Mouse (Mus musculus): Measurements from ENCODE around the gene Gm16485.

Gm16485 gene

DNA sequence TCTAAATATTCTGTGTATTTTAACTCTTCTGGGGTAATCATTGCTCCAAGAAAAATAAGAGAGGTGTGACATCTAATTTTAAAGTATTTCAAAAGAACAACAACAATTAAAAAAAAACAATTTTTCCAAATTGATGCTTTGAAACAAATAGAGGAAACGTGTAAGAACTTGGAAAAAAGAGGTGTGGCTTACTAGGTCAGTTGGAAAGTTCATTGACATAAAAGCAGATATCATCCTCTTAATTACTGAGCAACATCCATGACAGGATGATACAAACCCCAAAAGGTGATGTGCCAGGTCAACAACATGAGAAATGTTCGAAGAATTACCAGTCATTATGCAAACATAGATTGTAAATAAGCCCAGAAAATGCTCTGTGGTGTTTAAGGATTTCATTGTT lies at the start of gene Gm16485:
TSS of gene Gm16485 (plus strand) at position 301 of the 400 bp plus-strand sequence.
- in situ Hi-C loops (cut with MboI, MseI) = no loop called here

DNA sequence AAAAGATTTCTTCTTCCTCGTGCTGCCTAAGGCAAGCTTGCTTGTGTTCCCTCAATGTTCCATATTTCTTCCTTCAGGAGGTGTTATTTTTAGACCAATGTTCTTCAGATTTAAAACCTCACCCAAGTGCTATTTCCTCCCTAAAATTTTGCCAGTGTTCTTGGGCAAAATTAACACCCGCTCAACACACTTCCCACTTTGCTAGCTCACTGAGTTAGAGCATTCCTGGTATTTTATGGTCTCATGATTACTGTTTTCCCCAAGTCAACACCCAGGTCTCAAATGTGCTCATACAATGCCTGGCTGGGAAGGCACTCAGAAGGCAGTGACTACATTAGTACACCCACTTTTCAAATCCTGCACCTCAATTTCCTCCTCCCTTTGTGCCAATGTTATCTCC lies 44.0 kb upstream of the Gm16485 start:
- in situ Hi-C loops (cut with MboI, MseI) = no loop called here

DNA sequence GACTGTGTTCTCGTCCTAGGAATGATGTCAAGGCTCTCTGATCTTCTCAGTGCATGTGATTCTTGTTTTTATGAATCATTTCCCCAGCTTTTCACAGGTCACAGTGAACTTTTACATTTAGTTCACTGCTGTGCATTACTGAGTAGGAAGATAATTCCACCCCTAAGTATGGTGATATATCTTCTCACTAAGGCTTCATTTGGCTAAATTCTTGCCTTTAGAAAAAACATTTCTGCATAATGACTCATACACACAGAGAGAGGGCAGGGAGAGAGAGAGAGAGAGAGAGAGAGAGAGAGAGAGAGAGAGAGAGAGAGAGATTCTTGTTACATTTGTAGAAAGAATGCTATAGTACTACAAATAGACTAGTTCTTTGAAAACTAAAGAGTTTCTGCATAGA lies 33.8 kb upstream of the Gm16485 start:
- in situ Hi-C loops (cut with MboI, MseI) = no loop called here

DNA sequence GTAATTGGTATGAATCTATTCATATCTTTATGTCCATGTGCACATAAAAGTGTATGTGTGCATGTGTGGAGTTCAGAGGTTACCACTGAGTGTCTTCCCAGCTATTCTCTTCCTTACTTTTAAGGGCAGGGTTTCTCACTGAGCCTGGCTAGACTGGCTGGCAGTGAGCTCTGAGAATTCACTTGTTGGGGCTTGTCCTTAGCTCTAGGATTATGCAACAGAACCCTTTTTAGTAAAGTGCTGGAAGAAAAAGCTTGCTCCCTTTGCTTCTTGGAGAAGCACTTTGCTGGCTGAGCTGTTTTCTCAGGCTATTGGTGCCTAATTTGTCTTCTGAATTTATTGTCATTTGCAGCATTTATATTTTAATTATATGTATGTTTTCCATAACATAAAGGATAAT lies 18.3 kb upstream of the Gm16485 start:
- in situ Hi-C loops (cut with MboI, MseI) = no loop called here

DNA sequence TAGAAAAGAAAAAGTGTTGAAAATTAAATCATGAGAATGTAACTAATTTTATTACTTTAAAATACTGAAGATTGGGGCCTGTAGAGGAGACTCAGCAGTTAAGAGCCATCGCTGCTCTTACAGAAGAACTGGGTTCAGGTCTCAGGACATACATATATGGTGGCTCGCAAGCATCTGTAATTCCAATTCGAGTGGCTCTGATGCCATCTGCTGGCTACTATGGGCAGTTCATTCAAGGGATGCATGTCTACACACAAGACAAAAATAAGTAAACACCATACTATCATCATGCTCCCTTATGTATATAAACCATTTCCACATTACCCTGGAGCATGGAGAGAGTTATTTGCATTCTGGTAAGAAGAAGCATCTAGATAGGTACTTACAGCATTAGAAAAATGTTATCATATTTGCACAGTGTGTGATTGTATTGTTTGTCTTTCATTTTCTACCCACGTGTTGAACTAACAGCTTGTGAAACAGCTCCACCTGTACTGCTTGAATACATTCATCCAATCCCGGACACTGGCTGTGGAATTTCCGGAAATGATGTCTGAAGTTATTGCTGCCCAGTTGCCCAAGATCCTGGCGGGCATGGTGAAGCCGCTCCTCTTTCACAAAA lies 7.0 kb upstream of the Gm16485 start:
- in situ Hi-C loops (cut with MboI, MseI) = loop anchor here in 1 of 2 experiments (5.0 kb wide), 1 partner anchor 267 kb away; no protein-coding TSS in a partner anchor

DNA sequence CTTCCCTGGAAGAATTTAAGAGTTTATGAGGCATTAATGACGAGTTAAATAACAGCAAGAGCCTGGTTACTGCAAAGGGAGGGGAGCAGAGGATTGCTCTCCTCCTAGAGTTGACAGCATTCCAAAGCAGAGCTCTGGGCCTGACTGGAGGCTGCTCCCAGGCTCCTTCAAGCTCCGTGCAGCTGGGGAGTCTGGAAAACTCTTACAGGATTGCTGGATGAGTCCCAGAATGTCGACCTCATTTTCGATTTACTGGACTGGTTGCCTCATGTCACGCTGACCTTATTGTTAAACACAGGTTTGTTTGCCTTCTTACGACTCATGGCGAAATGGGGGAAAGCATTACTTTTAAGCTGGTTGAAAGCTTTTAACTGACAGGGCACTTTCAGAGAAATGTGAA lies 1.4 kb upstream of the Gm16485 start:
- in situ Hi-C loops (cut with MboI, MseI) = no loop called here

DNA sequence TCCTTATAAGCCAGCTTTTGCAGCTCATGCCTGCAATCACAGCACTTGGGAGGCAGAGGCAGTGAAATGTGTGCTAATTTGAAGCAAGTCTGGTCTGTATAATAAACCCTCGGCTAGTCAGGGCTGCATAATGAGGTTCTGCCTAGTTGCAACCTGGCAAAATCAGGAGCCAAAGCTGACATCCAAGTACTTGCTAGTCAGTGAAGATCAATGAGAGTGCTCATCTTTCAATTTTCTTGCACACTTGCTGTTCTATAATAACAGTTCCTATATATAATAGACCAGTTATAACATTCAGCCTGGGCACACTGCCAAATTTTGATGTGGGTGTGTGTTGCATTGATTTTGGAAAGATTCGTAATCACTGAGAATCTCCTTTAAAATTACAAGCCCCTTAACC lies 6.2 kb downstream of the Gm16485 start:
- in situ Hi-C loops (cut with MboI, MseI) = no loop called here

DNA sequence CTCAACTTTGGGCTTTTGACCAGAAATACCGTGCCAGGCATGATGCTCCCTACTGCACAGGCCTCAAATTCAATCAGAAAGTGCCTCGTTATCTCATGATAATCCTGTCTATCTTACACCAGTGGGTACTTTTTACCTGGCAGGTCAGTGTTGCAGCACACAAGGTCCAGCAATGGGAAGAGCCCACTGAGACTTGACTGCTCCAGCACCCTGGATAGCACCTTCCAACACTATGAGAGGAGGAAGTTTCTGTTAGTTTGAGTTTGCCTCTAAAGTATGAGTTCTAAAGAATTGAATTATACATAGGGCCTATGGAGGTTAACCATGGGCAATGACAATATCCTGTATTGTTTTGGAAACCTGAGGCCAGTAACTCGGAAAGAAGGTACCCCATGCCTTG lies 10.7 kb downstream of the Gm16485 start:
- in situ Hi-C loops (cut with MboI, MseI) = no loop called here

DNA sequence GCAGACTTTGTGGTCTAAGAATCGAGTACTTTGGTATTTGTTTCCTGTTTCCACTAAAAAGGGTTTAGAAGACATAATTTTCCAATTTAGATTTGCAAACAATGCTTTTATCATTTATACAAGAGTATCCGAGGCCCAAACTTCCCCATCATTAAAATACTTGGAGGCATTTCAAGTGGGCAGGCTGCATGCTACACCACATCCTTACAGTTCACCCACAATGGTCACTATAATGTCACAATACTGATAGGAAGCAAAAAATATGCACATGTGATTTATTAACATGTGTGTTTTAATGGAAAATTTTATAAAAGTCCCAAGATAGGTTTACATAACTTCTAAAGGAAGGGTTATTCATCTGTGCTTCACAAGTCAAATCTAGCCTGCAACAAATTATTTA lies 24.9 kb downstream of the Gm16485 start:
- in situ Hi-C loops (cut with MboI, MseI) = no loop called here

DNA sequence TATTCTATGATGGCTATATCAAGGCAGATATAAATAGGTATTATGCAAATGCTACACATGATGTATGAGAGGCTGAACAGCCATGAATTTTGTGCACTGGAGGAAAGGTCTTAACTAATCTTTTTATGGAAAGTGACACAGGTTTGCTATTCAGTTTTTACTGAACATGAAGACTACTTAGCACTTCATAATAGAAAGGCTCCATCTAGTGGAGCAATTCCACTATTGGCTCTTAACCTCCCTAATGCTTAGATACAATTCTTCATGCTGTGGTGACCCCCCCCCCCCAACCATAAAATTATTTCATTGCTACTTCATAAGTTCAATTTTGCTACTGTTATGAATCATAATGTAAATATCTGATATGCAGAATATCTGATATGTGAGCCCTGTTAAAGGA lies 29.6 kb downstream of the Gm16485 start:
- in situ Hi-C loops (cut with MboI, MseI) = no loop called here

DNA sequence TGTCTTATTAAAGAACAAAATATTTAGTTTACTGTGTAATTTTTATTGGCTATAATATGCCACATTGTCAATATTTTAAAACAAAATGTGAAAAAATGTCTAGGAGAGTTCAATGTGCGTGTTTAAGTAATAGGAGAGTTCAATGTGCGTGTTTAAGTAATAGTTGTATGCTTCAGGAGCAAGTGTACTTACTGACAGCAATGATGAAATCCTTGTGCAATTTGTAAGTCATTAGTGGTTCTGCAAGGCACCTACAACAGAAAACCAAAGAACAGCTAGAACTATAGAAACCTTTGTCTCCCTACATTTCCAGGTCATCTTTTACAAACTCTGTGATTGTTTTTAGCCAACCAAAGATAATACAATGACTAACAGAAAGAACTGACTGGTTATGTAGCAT lies 43.5 kb downstream of the Gm16485 start:
- in situ Hi-C loops (cut with MboI, MseI) = no loop called here
